Mouse (Mus musculus) lung, adult 18-20 months (tissue): ENCODE results near the gene Ceacam9.

Experiments
- DNase-seq, 2 experiments: peaks; one replicate each; pipeline ENCODE4 v3.0.0; 2022; ENCODE audit warnings: mixed read lengths in 2 of 2

The Ceacam9 gene

GRCm38 (mm10) chr7:16745373-16745772, 23.6 kb downstream of the Ceacam9 start:
- no peak for DNase-seq

- peak; percentile 24 to 48 for DNase-seq
Observed at GRCm38 (mm10) chr7:16746093-16746492, 24.4 kb downstream of the Ceacam9 start.

GRCm38 (mm10) chr7:16747656-16748055, 25.9 kb downstream of the Ceacam9 start:
- DNase-seq = no peak

DNA sequence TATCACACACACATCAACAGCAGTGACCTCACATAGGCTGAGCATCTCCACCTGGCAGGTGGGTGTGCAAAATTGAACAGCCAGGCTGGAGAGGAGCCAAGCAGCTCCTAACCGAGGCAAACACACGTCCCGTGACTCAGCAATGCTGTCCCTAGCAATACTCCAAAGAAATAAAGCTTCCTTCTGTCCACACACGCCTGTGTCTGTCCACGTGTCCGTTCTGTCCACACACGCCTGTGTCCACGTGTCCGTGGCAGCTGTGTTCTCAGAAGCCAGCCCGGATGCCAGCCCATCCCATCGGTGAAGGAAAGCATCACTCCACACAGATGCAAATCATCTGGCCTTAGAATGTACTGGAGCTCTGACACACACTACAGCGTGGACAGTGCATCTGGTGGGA, 30.3 kb downstream of the Ceacam9 start:
- DNase-seq = peak; percentile 60 to 76

- DNase-seq = peak; percentile 38 to 55
Observed at GRCm38 (mm10) chr7:16755362-16756017, 33.8 kb downstream of the Ceacam9 start.

DNA sequence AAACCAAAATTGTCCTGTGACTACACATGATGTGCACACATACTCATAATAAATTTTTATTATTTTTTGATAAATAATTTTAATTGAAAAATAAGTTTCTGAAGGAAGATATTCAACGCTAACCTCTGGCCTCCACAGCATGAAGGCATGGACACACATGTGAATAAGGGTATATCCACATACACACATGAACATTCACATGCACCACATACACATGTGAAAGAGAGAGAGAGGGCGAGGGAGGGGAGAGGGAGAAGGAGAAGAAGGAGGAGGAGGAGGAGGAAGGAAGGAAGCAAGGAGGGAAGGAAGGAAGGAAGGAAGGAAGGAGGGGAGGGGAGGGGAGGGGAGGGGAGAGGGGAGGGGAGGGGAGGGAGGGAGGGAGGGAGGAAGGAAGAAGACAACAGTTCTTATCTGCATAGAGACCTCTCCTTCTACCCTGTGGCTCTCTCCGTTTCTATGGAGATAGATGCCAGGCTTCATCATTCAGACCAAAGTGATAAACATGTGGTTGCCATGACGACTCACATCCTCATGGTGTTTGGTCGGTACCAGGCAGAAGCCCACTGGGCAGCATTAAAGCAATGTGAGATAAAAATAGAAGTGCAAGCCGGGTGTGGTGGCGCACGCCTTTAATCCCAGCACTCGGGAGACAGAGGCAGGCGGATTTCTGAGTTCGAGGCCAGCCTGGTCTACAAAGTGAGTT, 37.3 kb downstream of the Ceacam9 start:
- no peak for DNase-seq

DNA sequence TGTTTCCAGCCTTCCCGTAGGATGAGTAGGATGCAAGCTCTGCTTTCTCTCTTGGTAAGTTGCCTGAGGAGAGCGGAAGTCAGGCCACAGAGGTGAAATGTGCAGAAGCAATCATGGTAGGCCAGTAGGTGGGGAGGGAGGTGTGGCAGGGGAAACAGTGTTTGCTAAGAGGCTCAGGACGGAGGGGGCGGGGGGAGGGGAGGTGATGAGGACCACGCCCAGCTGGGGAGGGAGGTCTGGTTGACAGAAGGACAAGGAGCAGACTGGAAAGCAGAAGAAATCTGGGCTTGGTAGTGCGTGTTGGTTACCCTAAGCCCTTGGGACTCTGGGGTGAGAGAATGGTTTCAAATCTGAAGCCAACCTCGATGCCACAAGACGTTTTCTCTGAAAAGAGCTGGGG, 38.6 kb downstream of the Ceacam9 start:
- DNase-seq = peak; percentile 45 to 62

DNA sequence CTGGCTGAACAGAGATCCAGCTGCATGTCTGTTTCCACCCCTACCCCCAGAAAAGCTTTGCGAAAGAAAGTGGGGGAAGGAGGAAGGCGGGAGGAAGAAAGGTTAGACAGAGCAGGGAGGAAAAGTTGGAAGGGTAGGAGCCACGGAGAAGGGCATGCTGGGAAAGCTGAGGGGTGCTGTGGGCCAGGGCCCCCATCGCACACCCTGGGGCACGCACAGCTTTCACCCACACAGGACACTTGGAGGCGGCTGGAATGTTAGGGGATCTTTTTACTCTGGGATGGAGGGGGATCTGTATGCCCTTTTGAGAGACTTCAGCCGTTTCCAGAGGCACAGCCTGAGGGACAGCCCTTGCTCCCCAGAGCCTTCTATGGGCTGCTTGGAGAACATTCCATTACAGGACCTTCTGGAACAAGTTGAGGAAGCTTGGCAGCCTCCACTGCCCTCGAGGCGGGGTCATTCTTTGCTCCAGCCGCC, 39.3 kb downstream of the Ceacam9 start:
- peak; percentile 80 to 82 for DNase-seq

DNA sequence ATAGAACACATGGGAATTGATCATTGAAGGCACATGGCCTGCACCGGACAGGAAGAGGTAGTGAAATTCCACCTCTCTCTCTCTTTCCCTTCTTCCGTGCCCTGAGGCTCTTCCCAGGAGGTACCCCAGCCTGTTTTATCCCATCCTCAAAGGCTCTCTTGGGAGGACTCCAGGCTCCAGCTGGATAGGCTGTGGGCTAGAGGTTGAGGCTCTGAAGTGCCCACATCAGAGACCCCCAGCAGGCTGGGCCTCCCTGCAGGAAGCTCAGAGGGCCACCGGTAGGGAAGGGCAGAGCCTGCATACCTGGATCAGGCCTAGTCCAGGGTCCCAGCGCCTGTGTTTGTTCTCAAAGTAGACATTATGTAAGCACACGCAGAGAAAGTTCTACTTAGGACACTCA, 39.9 kb downstream of the Ceacam9 start:
- DNase-seq = no peak

- DNase-seq = peak; percentile 52 to 62
Observed at GRCm38 (mm10) chr7:16763463-16764218, 41.9 kb downstream of the Ceacam9 start.

DNA sequence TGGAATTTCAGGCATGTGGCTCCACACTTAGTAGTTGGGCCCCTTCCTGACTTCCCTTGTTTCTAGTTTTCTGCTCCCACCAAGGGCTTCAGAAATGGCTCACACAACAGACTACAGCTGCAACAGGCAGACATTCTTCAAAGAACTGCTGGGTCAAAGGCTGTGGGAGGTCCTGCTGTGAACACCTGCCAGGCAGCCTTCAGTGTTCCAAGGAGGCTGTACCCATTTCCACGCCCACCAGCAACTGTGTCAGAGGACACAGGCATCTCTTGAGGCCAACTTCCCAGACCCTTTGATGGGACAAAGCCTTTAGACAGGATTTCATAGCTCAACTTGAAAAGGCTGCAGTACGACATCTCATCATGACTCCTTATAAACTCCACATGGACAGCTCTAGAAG, 44.7 kb downstream of the Ceacam9 start:
- peak in 1 of 2 experiments; percentile 27 for DNase-seq
